Mouse (Mus musculus) heart, embryonic 15.5 days (tissue): ENCODE measurements around the gene En2. TPM values are rescaled to one million over a fixed set of nuclear protein-coding genes. Genes with fewer than 3 reads are reported as not detected.
A peak's percentile ranks its signal among the peaks of the same experiment; 100 is the strongest.

ENCODE experiments used
- ATAC-seq: fragments of 200-750 bp; cut with Nextera tagmentation; replicated peaks from 2 replicates; pipeline ENCODE4 v1.8.0; 2017; ENCODE audit warnings: low read depth, moderate TSS enrichment; ENCODE audit not compliant: insufficient number of reproducible peaks, insufficient read depth, low FRiP score
- H3K27ac ChIP-seq: fragments of 300-500 bp; sonication (generic); 2 replicates; pipeline ENCODE4 v1.5.1; 2015; ENCODE audit warnings: mild to moderate bottlenecking, inconsistent platforms
- H3K27me3 ChIP-seq: fragments of 300-500 bp; sonication (generic); 2 replicates; pipeline ENCODE4 v1.6.1; 2015; ENCODE audit warnings: inconsistent platforms
- H3K36me3 ChIP-seq: fragments of 300-500 bp; sonication (generic); 2 replicates; pipeline ENCODE4 v1.6.1; 2015; ENCODE audit warnings: mild to moderate bottlenecking, inconsistent platforms
- H3K4me1 ChIP-seq: fragments of 300-500 bp; sonication (generic); replicated peaks from 2 replicates; pipeline ENCODE4 v1.6.1; 2015; ENCODE audit warnings: inconsistent platforms
- H3K4me2 ChIP-seq: fragments of 300-500 bp; sonication (generic); 2 replicates; pipeline ENCODE4 v1.6.1; 2015; ENCODE audit warnings: inconsistent platforms, mild to moderate bottlenecking, moderate library complexity
- H3K4me3 ChIP-seq: fragments of 300-500 bp; sonication (generic); 2 replicates; pipeline ENCODE4 v1.5.1; 2015; ENCODE audit warnings: mild to moderate bottlenecking, inconsistent platforms
- H3K9ac ChIP-seq: fragments of 300-500 bp; sonication (generic); 2 replicates; pipeline ENCODE4 v1.6.1; 2015; ENCODE audit warnings: mild to moderate bottlenecking, inconsistent platforms
- H3K9me3 ChIP-seq: fragments of 300-500 bp; sonication (generic); replicated peaks from 2 replicates; pipeline ENCODE4 v1.6.1; 2016; ENCODE audit warnings: inconsistent platforms
- WGBS: fragments of 180-500 bp; shearing (Covaris S2); methylation state at CpG from one replicate; pipeline ENCODE4 v1.1.7; 2015; ENCODE audit warnings: mixed read lengths; 5-methylcytosine and 5-hydroxymethylcytosine counted together
- polyA plus RNA-seq: library from polyadenylated mRNA; unstranded; fragments of >200 nt; fragmentation: Nextera tagmentation; extraction: Ambion mirVana; gene quantifications from 2 replicates; pipeline ENCODE4 v1.2.1, GENCODE M21; 2015

En2 gene
- polyA plus RNA-seq, 1 experiment from 2014 or later, result not detected

GRCm38 (mm10) chr5:28161938-28162402 is 3.5 kb upstream of the En2 start:
- peaks cover 98% of the 10 kb centered on the region for H3K27me3 ChIP-seq
- no peaks in the 10 kb centered on the region for H3K9me3 ChIP-seq
- H3K27ac ChIP-seq, result no peak overlapping the region
- peaks cover 31% of the 10 kb centered on the region for H3K4me1 ChIP-seq
- H3K36me3 ChIP-seq, result no peaks in the 10 kb centered on the region
- WGBS, result under 1% methylated on average over 24 of the region's 24 CpGs
- peak overlapping the region; percentile 10; the same call in 1 of the 2 replicates for H3K4me3 ChIP-seq
- ATAC-seq, result no peak
- peak overlapping the region; percentile 28 for H3K4me2 ChIP-seq
- H3K9ac ChIP-seq, result no peak overlapping the region

GRCm38 (mm10) chr5:28163926-28164325 is 1.6 kb upstream of the En2 start:
- no peak for ATAC-seq
- Histone ChIP-seq H3K27ac (no peak overlapping the region), H3K4me2 (no peak overlapping the region), H3K36me3 (no peaks in the 10 kb centered on the region), H3K27me3 (peaks cover 98% of the 10 kb centered on the region), H3K4me1 (peaks cover 39% of the 10 kb centered on the region), H3K4me3 (no peak overlapping the region), H3K9ac (no peak overlapping the region), H3K9me3 (no peaks in the 10 kb centered on the region)
- 25% methylated on average over 1 of the region's 1 CpGs for WGBS

GRCm38 (mm10) chr5:28166256-28167231 is 1.1 kb downstream of the En2 start:
- H3K27me3 ChIP-seq, result peaks cover 95% of the 10 kb centered on the region
- WGBS, result under 1% methylated on average over 107 of the region's 111 CpGs
- no peaks in the 10 kb centered on the region for H3K9me3 ChIP-seq
- H3K9ac ChIP-seq, result 0 out of 2 replicates have a peak overlapping the region, but pooled peaks have one; percentile 21
- H3K27ac ChIP-seq, result no peak overlapping the region
- no peaks in the 10 kb centered on the region for H3K36me3 ChIP-seq
- H3K4me2 ChIP-seq, result peak overlapping the region; percentile 99
- H3K4me1 ChIP-seq, result peaks cover 43% of the 10 kb centered on the region
- ATAC-seq, result no peak
- peak overlapping the region; percentile 55 for H3K4me3 ChIP-seq

GRCm38 (mm10) chr5:28167611-28168252 is 2.2 kb downstream of the En2 start:
- H3K4me1 ChIP-seq, result peaks cover 37% of the 10 kb centered on the region
- no peaks in the 10 kb centered on the region for H3K36me3 ChIP-seq
- H3K27me3 ChIP-seq, result peaks cover 96% of the 10 kb centered on the region
- no peak overlapping the region for H3K27ac ChIP-seq
- peak overlapping the region; percentile 44 for H3K4me2 ChIP-seq
- 3% methylated on average over 29 of the region's 29 CpGs for WGBS
- H3K9me3 ChIP-seq, result no peaks in the 10 kb centered on the region
- no peak for ATAC-seq
- peak overlapping the region; percentile 25 for H3K4me3 ChIP-seq
- no peak overlapping the region for H3K9ac ChIP-seq

- H3K36me3 ChIP-seq, result no peaks in the 10 kb centered on the region
- peaks cover 37% of the 10 kb centered on the region for H3K4me1 ChIP-seq
- no peak overlapping the region for H3K9ac ChIP-seq
- WGBS, result 2% methylated on average over 36 of the region's 36 CpGs
- H3K4me3 ChIP-seq, result peak overlapping the region; percentile 25
- H3K27me3 ChIP-seq, result peaks cover 97% of the 10 kb centered on the region
- H3K27ac ChIP-seq, result no peak overlapping the region
- no peak for ATAC-seq
- no peaks in the 10 kb centered on the region for H3K9me3 ChIP-seq
- peak overlapping the region; percentile 44 for H3K4me2 ChIP-seq
Observed at GRCm38 (mm10) chr5:28168253-28169165, 3.0 kb downstream of the En2 start.

GRCm38 (mm10) chr5:28169166-28169801 is 3.8 kb downstream of the En2 start:
- Histone ChIP-seq H3K27me3 (peaks cover 97% of the 10 kb centered on the region), H3K9me3 (no peaks in the 10 kb centered on the region), H3K27ac (no peak overlapping the region), H3K4me2 (no peak overlapping the region), H3K4me1 (peaks cover 37% of the 10 kb centered on the region), H3K9ac (no peak overlapping the region), H3K4me3 (no peak overlapping the region), H3K36me3 (no peaks in the 10 kb centered on the region)
- WGBS, result 4% methylated on average over 5 of the region's 5 CpGs
- no peak for ATAC-seq

- H3K4me2 ChIP-seq, result no peak overlapping the region
- H3K27me3 ChIP-seq, result peaks cover 97% of the 10 kb centered on the region
- no peaks in the 10 kb centered on the region for H3K36me3 ChIP-seq
- peaks cover 40% of the 10 kb centered on the region for H3K4me1 ChIP-seq
- no peak overlapping the region for H3K27ac ChIP-seq
- 7% methylated on average over 17 of the region's 17 CpGs for WGBS
- no peak overlapping the region for H3K9ac ChIP-seq
- H3K4me3 ChIP-seq, result no peak overlapping the region
- no peaks in the 10 kb centered on the region for H3K9me3 ChIP-seq
- ATAC-seq, result no peak
Observed at GRCm38 (mm10) chr5:28170081-28170480, 4.6 kb downstream of the En2 start.

- WGBS, result 3% methylated on average over 19 of the region's 19 CpGs
- no peak for ATAC-seq
- Histone ChIP-seq H3K4me3 (no peak overlapping the region), H3K27me3 (peaks cover 97% of the 10 kb centered on the region), H3K9me3 (no peaks in the 10 kb centered on the region), H3K9ac (no peak overlapping the region), H3K4me2 (no peak overlapping the region), H3K4me1 (peaks cover 36% of the 10 kb centered on the region), H3K36me3 (no peaks in the 10 kb centered on the region), H3K27ac (no peak overlapping the region)
Observed at GRCm38 (mm10) chr5:28170892-28171291, 5.4 kb downstream of the En2 start.

GRCm38 (mm10) chr5:28171667-28172066 is 6.2 kb downstream of the En2 start:
- no peak overlapping the region for H3K4me2 ChIP-seq
- peaks cover 97% of the 10 kb centered on the region for H3K27me3 ChIP-seq
- H3K4me3 ChIP-seq, result no peak overlapping the region
- WGBS, result 23% methylated on average over 5 of the region's 5 CpGs
- no peak overlapping the region for H3K27ac ChIP-seq
- H3K4me1 ChIP-seq, result peaks cover 29% of the 10 kb centered on the region
- H3K36me3 ChIP-seq, result no peaks in the 10 kb centered on the region
- ATAC-seq, result no peak
- no peak overlapping the region for H3K9ac ChIP-seq
- no peaks in the 10 kb centered on the region for H3K9me3 ChIP-seq

- Histone ChIP-seq H3K4me2 (no peak overlapping the region), H3K9ac (no peak overlapping the region), H3K4me1 (peaks cover 24% of the 10 kb centered on the region), H3K36me3 (no peaks in the 10 kb centered on the region), H3K27ac (no peak overlapping the region), H3K9me3 (no peaks in the 10 kb centered on the region), H3K27me3 (peaks cover 97% of the 10 kb centered on the region), H3K4me3 (no peak overlapping the region)
- no peak for ATAC-seq
- WGBS, result 9% methylated on average over 8 of the region's 8 CpGs
Observed at GRCm38 (mm10) chr5:28172261-28172920, 6.9 kb downstream of the En2 start.
